Comparison of ENCODE assay signal across 9 mouse cellular contexts in the genomic region with DNA sequence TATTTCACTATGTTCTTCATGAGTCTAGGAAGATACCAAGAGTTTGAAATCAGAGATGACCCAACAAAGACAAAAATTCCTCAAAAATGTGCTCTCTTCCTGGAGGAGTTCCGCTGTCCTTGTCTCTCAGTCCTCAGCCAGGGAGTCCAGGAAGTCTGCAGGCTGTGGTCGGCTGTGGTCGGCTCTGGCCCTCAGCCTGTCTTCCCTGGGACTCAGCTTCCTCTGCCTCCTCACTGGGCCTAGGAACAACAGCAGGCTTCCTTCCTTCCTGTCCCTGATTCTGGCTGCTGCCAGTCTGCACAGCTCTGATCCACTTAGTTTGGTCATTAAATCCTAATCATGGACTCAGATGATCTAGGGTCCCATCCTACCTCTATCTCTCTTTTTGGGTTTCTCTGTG. TPM values are rescaled to one million over a fixed set of nuclear protein-coding genes. Genes with fewer than 3 reads are reported as not detected.
DNase-seq lines count a peak whose midpoint lies in the region; ATAC-seq lines count a peak whose summit lies in the region.
"Had no signal": no experiment of that assay in that cellular context is flagged by ENCODE, and none has a peak within 500 bp of the region (broad histone marks: within the 10 kb centered on the region; RNA-seq: fewer than 3 reads in every experiment).

No protein-coding gene starts in this region.

- H3K27ac ChIP-seq in heart, embryonic 10.5 days = peak overlapping the region; percentile 74
- H3K27ac ChIP-seq in hindbrain, embryonic 14.5 days = no peak overlapping the region
- H3K27ac ChIP-seq: forebrain, embryonic 12.5 days had no signal

- ATAC-seq in hindbrain, embryonic 14.5 days (ENCODE audit: low FRiP score) = no peak

- no peak overlapping the region for H3K9ac ChIP-seq in hindbrain, embryonic 14.5 days
- H3K9ac ChIP-seq: forebrain, embryonic 12.5 days had no signal

- no peaks in the 10 kb centered on the region for H3K36me3 ChIP-seq in heart, embryonic 10.5 days
- no peaks in the 10 kb centered on the region for H3K36me3 ChIP-seq in hindbrain, embryonic 14.5 days (replicated peaks; ENCODE audit: control insufficient read depth, insufficient read depth)
- H3K36me3 ChIP-seq: forebrain, embryonic 12.5 days had no signal

- H3K9me3 ChIP-seq in heart, embryonic 10.5 days = no peaks in the 10 kb centered on the region
- H3K9me3 ChIP-seq in hindbrain, embryonic 14.5 days (ENCODE audit: control insufficient read depth, low read length) = no peaks in the 10 kb centered on the region
- H3K9me3 ChIP-seq: forebrain, embryonic 12.5 days had no signal

- no peak overlapping the region for H3K4me2 ChIP-seq in hindbrain, embryonic 14.5 days (replicated peaks)
- H3K4me2 ChIP-seq: forebrain, embryonic 12.5 days had no signal

- DNase-seq in embryo, embryonic 10 days (ENCODE audit: low spot score) = peak; percentile 21
- no peak for DNase-seq in embryo, embryonic 9.5 days (ENCODE audit: extremely low spot score)
- DNase-seq in heart, embryonic 10.5 days (ENCODE audit: low spot score) = no peak
- DNase-seq in kidney, adult 9 months = peak; percentile 62
- DNase-seq in lung, postnatal 10 days = peak; percentile 56
- no peak for DNase-seq in hindbrain, embryonic 14.5 days (ENCODE audit: low spot score)
- DNase-seq in gastrocnemius, adult 8-10 months (ENCODE audit: low spot score in 2 of 2) = no peak
- no peak for DNase-seq in adipocyte (ENCODE audit: low spot score)

- WGBS in heart, embryonic 10.5 days = 64% methylated on average over 3 of the region's 3 CpGs
- WGBS in hindbrain, embryonic 14.5 days = 75% methylated on average over 3 of the region's 3 CpGs

- H3K4me1 ChIP-seq in heart, embryonic 10.5 days = peaks cover 13% of the 10 kb centered on the region
- no peaks in the 10 kb centered on the region for H3K4me1 ChIP-seq in hindbrain, embryonic 14.5 days (replicated peaks; ENCODE audit: control insufficient read depth, insufficient read depth, low read length)

- no peaks in the 10 kb centered on the region for H3K27me3 ChIP-seq in heart, embryonic 10.5 days (ENCODE audit: insufficient read depth, poor library complexity, severe bottlenecking)
- no peaks in the 10 kb centered on the region for H3K27me3 ChIP-seq in hindbrain, embryonic 14.5 days (ENCODE audit: control insufficient read depth, insufficient read depth, low read length)
- H3K27me3 ChIP-seq: forebrain, embryonic 12.5 days had no signal

- no peak overlapping the region for H3K4me3 ChIP-seq in heart, embryonic 10.5 days
- H3K4me3 ChIP-seq in hindbrain, embryonic 14.5 days (replicated peaks; ENCODE audit: low read length) = no peak overlapping the region
- H3K4me3 ChIP-seq: forebrain, embryonic 12.5 days had no signal

RNA-seq across cellular contexts. Expression of a gene that starts 44.0 kb away (rescaled TPM):
- polyA plus RNA-seq in heart, embryonic 10.5 days (2016; fragmentation: Nextera tagmentation; extraction: Ambion mirVana) = 37.0 and 43.0 TPM in 2 replicates
- polyA plus RNA-seq in hindbrain, embryonic 14.5 days (2014; fragmentation: Nextera tagmentation; extraction: Ambion mirVana) = 33.3 and 34.3 TPM in 2 replicates
- total RNA-seq in gastrocnemius, adult 8-10 months (2022) = 10 to 100 TPM; 13.8 to 16.5 (median 14.2) TPM

RNA-seq across cellular contexts. Expression of a gene that starts 44.1 kb away (rescaled TPM):
- polyA plus RNA-seq in heart, embryonic 10.5 days (2016; fragmentation: Nextera tagmentation; extraction: Ambion mirVana) = 36.5 and 42.8 TPM in 2 replicates
- 42.3 and 44.7 TPM in 2 replicates for polyA plus RNA-seq in hindbrain, embryonic 14.5 days (2014; fragmentation: Nextera tagmentation; extraction: Ambion mirVana)
- 10 to 100 TPM; 13.3 to 19.3 (median 18.1) TPM for total RNA-seq in gastrocnemius, adult 8-10 months (2022)

RNA-seq across cellular contexts. Expression of a gene that starts 44.1 kb away (rescaled TPM):
- polyA plus RNA-seq in heart, embryonic 10.5 days (2016; fragmentation: Nextera tagmentation; extraction: Ambion mirVana) = 1.6 and 2.1 TPM in 2 replicates
- polyA plus RNA-seq in hindbrain, embryonic 14.5 days (2014; fragmentation: Nextera tagmentation; extraction: Ambion mirVana) = 3.0 and 3.1 TPM in 2 replicates
- total RNA-seq in gastrocnemius, adult 8-10 months (2022) = 1 to 10 TPM in 3 of 4 experiments, under 1 TPM in 1; 0.77 to 2.8 (median 1.6) TPM

Comparison
In these comparisons a context has a peak if more than half of its experiments do, and no peak if none do; other contexts are left out.
1. DNase-seq: peak in embryo, embryonic 10 days (single experiment), kidney, adult 9 months (single experiment) and lung, postnatal 10 days (single experiment); none in embryo, embryonic 9.5 days (single experiment), heart, embryonic 10.5 days (single experiment), hindbrain, embryonic 14.5 days (single experiment), gastrocnemius, adult 8-10 months (0 of 2) and adipocyte (single experiment).